Mouse (Mus musculus) natural killer cell, adult 2 months (primary cell): Measurements from ENCODE around the gene Gm28870.
"Not testable (repeated sequence)": the region's sequence is repeated elsewhere in the genome, so short reads cannot be mapped to it uniquely, and the experiment has no call there.

Experiments used
- DNase-seq, 2 experiments: peaks; one replicate each; pipeline ENCODE4 v3.0.0; 2022; ENCODE audit warnings: low spot score in 2 of 2

The Gm28870 gene

GRCm38 (mm10) chrY:50096976-50097375 is at the start of gene Gm28870:
TSS of gene Gm28870 (plus strand) at chrY:50097276.
- DNase-seq = not testable (repeated sequence)
